Mouse (Mus musculus): ENCODE measurements around the gene Kpna1. TPM values are rescaled to one million over a fixed set of nuclear protein-coding genes. Genes with fewer than 3 reads are reported as not detected.
A peak's percentile ranks its signal among the peaks of the same experiment; 100 is the strongest.
"Not testable (repeated sequence)": the region's sequence is repeated elsewhere in the genome, so short reads cannot be mapped to it uniquely, and the experiment has no call there.

The Kpna1 gene
- total and polyA plus RNA-seq, 2 experiments from 2014 or later: 55.2 to 55.9 TPM

DNA sequence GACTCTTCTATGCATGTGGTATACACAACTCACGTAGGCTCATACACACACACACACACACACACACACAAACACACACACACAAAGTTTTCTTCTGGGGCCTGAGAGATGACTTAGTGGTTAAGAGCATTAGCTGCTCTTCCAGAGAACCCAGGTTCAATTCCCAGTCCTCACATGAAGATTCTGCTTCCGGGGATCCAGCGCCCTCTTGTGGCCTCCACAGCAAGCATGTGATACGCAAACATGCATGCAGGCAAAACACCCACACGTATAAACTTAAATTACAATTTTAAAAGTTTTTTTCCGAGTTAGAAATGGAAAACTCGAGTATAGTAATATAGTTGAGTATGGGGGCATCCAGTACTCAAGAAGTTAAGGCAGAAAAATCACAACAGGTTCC is 37.2 kb upstream of the Kpna1 start:
- Histone ChIP-seq H3K4me1 (ENCODE audit: insufficient read depth, low read length) (no peaks in the 10 kb centered on the region; the same call in 1 of the 2 replicates), H3K36me3 (ENCODE audit: insufficient read depth, low read length) (no peaks in the 10 kb centered on the region), H3K9ac (replicated peaks; ENCODE audit: low read length) (no peak overlapping the region), H3K4me2 (ENCODE audit: low read depth, low read length) (no peak overlapping the region), H3K9me3 (ENCODE audit: low read length) (no peaks in the 10 kb centered on the region), H3K4me3 (ENCODE audit: low read length) (no peak overlapping the region), H3K27me3 (ENCODE audit: insufficient read depth, low read length) (no peaks in the 10 kb centered on the region), H3K27ac (no peak overlapping the region)
- ATAC-seq: no peak
- DNase-seq (ENCODE audit: low spot score): no peak
- peak; percentile 42 for TF ChIP-seq CTCF (IDR thresholded peaks at IDR 0.05; ENCODE audit: low read depth)
- 88% methylated on average over 7 of the region's 7 CpGs for WGBS

DNA sequence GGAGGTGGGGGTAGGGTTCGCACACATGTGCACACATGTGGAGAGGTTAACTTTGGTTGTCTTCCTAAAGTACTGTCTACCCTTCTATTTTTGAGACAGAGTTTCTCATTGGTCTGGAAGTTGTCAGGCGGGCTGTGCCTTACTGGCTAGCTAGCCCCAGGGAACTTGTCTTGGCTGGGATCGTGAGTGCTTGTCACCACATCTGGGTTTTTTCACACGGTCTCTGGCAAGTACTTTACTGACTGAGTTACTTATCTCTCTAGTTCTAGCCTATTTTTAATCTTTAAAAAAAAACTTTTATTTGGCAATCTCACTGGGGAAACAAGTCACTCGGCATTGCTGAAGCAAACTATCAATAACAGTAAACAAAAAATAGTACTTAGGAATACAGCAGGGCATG is 29.3 kb upstream of the Kpna1 start:
- H3K4me3 ChIP-seq (ENCODE audit: low read length): no peak overlapping the region
- DNase-seq (ENCODE audit: low spot score) (no peak), ATAC-seq (no peak)
- no peak for TF ChIP-seq CTCF (IDR thresholded peaks at IDR 0.05; ENCODE audit: low read depth)
- H3K9ac ChIP-seq (replicated peaks; ENCODE audit: low read length): no peak overlapping the region
- 84% methylated on average over 5 of the region's 5 CpGs for WGBS
- H3K36me3 ChIP-seq (ENCODE audit: insufficient read depth, low read length): no peaks in the 10 kb centered on the region
- H3K27me3 ChIP-seq (ENCODE audit: insufficient read depth, low read length): no peaks in the 10 kb centered on the region
- no peak overlapping the region for H3K27ac ChIP-seq
- no peak overlapping the region for H3K4me2 ChIP-seq (ENCODE audit: low read depth, low read length)
- no peaks in the 10 kb centered on the region for H3K9me3 ChIP-seq (ENCODE audit: low read length)
- H3K4me1 ChIP-seq (ENCODE audit: insufficient read depth, low read length): no peaks in the 10 kb centered on the region

DNA sequence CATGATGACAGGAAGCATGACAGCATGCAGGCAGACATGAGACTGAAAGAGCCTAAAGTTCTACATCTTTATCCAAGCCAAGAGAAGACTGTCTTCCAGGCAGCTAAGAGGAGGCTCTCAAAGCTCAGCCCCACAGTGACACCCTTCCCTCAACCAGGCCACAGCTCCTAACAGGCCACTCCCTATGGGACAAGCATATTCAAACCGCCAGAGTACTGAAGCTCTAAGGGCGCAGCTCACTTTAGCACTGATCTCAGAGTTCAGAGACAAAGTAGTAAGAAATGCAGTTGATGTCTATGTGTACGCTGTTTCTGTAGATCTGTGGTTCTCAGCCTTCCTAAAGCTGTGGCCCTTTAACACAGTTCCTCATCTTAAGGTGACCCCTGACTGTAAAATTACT is 27.3 kb upstream of the Kpna1 start:
- no peak overlapping the region for H3K4me2 ChIP-seq (ENCODE audit: low read depth, low read length)
- H3K9me3 ChIP-seq (ENCODE audit: low read length): no peaks in the 10 kb centered on the region
- no peak overlapping the region for H3K4me3 ChIP-seq (ENCODE audit: low read length)
- no peak overlapping the region for H3K9ac ChIP-seq (replicated peaks; ENCODE audit: low read length)
- ATAC-seq (no peak), DNase-seq (ENCODE audit: low spot score) (no peak)
- TF ChIP-seq CTCF (IDR thresholded peaks at IDR 0.05; ENCODE audit: low read depth): no peak
- no peaks in the 10 kb centered on the region for H3K4me1 ChIP-seq (ENCODE audit: insufficient read depth, low read length)
- 91% methylated on average over 3 of the region's 3 CpGs for WGBS
- H3K27ac ChIP-seq: no peak overlapping the region
- no peaks in the 10 kb centered on the region for H3K36me3 ChIP-seq (ENCODE audit: insufficient read depth, low read length)
- H3K27me3 ChIP-seq (ENCODE audit: insufficient read depth, low read length): no peaks in the 10 kb centered on the region

DNA sequence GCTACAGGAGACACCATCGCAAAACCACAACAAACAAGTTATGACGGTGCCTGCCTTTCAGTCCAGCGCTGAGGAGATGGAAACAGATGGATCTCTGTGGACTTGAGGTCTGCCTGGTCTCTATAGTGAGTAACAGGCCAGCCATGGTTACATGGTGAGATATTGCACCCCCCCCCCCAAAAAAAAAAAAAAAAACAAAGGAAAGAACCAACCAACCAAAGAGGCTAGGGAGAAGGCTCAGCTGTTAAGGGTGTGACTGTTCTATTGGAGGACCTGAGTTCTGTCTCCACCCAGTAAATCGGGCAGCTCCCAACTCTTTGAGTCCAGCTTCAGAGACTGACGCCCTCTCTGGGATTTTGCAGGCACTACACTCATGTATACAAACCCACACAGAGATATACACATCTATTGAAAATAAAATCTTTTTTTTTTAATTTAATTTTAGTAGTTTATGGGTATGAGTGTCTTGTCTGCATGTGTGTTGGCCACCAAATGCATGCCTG is 25.9 kb upstream of the Kpna1 start:
- no peak for TF ChIP-seq CTCF (IDR thresholded peaks at IDR 0.05; ENCODE audit: low read depth)
- H3K4me1 ChIP-seq (ENCODE audit: insufficient read depth, low read length): no peaks in the 10 kb centered on the region
- H3K9me3 ChIP-seq (ENCODE audit: low read length): no peaks in the 10 kb centered on the region
- H3K36me3 ChIP-seq (ENCODE audit: insufficient read depth, low read length): no peaks in the 10 kb centered on the region
- DNase-seq (ENCODE audit: low spot score) (no peak), ATAC-seq (no peak)
- no peak overlapping the region for H3K27ac ChIP-seq
- H3K4me3 ChIP-seq (ENCODE audit: low read length): no peak overlapping the region
- no peak overlapping the region for H3K9ac ChIP-seq (replicated peaks; ENCODE audit: low read length)
- H3K4me2 ChIP-seq (ENCODE audit: low read depth, low read length): no peak overlapping the region
- H3K27me3 ChIP-seq (ENCODE audit: insufficient read depth, low read length): no peaks in the 10 kb centered on the region
- 91% methylated on average over 5 of the region's 5 CpGs for WGBS

DNA sequence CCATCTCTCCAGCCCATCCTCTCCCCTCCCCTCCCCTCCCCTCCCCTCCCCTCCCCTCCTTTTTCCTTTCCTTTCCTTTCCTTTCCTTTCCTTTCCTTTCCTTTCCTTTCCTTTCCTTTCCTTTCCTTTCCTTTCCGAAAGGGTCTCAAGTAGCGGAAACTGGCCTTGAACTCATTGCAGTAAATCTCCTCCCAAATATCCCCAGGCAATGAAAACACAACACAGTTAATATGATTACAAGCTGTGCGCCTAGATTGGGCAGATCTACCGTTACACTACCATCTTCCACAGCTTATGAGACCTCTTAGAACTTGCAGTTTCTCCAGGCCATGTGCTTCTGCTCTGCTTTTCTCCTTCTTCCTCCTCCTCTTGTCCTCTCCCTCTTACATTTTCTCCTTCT is 12.6 kb upstream of the Kpna1 start:
- not testable (repeated sequence) for H3K27me3 ChIP-seq (ENCODE audit: insufficient read depth, low read length); H3K27ac ChIP-seq; H3K4me2 ChIP-seq (ENCODE audit: low read depth, low read length); H3K4me3 ChIP-seq (ENCODE audit: low read length); H3K9ac ChIP-seq (replicated peaks; ENCODE audit: low read length); H3K9me3 ChIP-seq (ENCODE audit: low read length); H3K4me1 ChIP-seq (ENCODE audit: insufficient read depth, low read length); ATAC-seq; H3K36me3 ChIP-seq (ENCODE audit: insufficient read depth, low read length); DNase-seq (ENCODE audit: low spot score)
- 63% methylated on average over 2 of the region's 4 CpGs for WGBS

DNA sequence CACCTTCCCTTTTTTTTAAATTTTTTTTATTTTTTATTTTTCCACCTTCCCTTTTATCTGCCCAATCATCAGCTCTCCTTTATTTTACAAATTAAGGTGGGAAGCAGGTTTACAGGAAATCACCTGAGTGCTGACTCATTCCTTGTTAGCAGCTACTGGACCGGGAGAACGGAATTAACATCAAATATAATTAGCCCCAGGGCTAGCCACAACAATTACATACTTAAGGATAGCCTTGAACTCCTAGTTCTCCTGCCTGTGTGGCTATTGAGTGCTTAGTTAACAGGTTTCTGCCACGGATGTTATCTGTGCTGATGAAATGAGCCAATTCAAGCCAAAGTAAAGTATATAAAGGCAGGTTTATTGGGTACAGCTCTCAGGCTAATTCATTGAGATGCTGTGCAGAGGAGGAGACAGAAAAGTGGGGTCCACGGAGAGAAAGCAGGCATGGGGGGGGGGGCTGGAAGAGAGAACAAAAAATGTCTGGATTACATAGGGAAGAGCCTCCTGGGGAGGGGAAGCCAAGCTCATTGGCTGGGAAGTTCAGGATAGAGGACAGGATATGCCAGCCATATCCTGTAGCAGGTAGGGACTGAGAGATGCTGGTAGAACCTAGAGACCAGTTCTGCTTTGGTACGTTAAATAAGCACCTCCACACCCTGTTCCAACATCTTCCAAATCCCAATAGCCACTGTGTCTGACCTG is 12.0 kb upstream of the Kpna1 start:
- WGBS: 57% methylated on average over 5 of the region's 5 CpGs
- DNase-seq (ENCODE audit: low spot score) (no peak), ATAC-seq (no peak)
- H3K36me3 ChIP-seq (ENCODE audit: insufficient read depth, low read length): no peaks in the 10 kb centered on the region
- no peak for TF ChIP-seq CTCF (IDR thresholded peaks at IDR 0.05; ENCODE audit: low read depth)
- no peak overlapping the region for H3K9ac ChIP-seq (replicated peaks; ENCODE audit: low read length)
- no peaks in the 10 kb centered on the region for H3K27me3 ChIP-seq (ENCODE audit: insufficient read depth, low read length)
- no peak overlapping the region for H3K4me2 ChIP-seq (ENCODE audit: low read depth, low read length)
- H3K9me3 ChIP-seq (ENCODE audit: low read length): no peaks in the 10 kb centered on the region
- no peak overlapping the region for H3K27ac ChIP-seq
- H3K4me3 ChIP-seq (ENCODE audit: low read length): no peak overlapping the region
- H3K4me1 ChIP-seq (ENCODE audit: insufficient read depth, low read length): no peaks in the 10 kb centered on the region

DNA sequence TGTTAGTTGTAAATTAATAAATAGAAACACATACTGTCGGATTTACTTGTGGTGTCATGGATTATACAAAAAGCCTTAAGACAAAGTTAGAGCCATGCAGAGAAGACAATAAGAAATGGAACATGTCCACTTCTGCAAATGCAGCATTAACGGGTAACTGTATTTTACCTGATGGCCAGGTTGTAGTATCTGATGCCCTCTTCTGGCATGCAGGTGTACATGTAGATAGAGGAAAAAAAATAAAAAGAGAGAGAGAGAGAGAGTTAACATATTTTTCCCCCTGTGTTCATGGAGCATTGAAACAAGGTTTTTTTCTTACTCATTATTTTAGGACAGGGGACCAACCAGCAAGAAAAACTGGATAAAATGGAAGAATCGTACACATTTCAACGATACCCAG is 11.2 kb upstream of the Kpna1 start:
- H3K36me3 ChIP-seq (ENCODE audit: insufficient read depth, low read length): no peaks in the 10 kb centered on the region
- H3K27me3 ChIP-seq (ENCODE audit: insufficient read depth, low read length): no peaks in the 10 kb centered on the region
- no peak overlapping the region for H3K4me3 ChIP-seq (ENCODE audit: low read length)
- H3K4me2 ChIP-seq (ENCODE audit: low read depth, low read length): no peak overlapping the region
- ATAC-seq (no peak), DNase-seq (ENCODE audit: low spot score) (peak; percentile 36)
- no peaks in the 10 kb centered on the region for H3K9me3 ChIP-seq (ENCODE audit: low read length)
- no peak overlapping the region for H3K27ac ChIP-seq
- no peaks in the 10 kb centered on the region for H3K4me1 ChIP-seq (ENCODE audit: insufficient read depth, low read length)
- peak; percentile 67 for TF ChIP-seq CTCF (IDR thresholded peaks at IDR 0.05; ENCODE audit: low read depth)
- no peak overlapping the region for H3K9ac ChIP-seq (replicated peaks; ENCODE audit: low read length)
- WGBS: 86% methylated on average over 4 of the region's 4 CpGs

Measured in hindbrain, postnatal 0 days (tissue).